Mouse (Mus musculus) embryonic fibroblast, embryonic 13.5 days (primary cell): ENCODE data around the gene Tmem121b.

Experiments
- CTCF ChIP-seq: IDR thresholded peaks from 2 replicates; pipeline ENCODE4 v1.5.1; 2011; ENCODE audit warnings: mild to moderate bottlenecking, control low read depth, low read length, moderate library complexity, borderline replicate concordance; ENCODE audit not compliant: insufficient read depth
- POLR2A ChIP-seq: IDR thresholded peaks from 2 replicates; pipeline ENCODE4 v1.6.1; 2011; ENCODE audit warnings: low read depth, mild to moderate bottlenecking, control low read depth, low read length, moderate library complexity

GRCm38 (mm10) chr6:120463086-120463871, 30.3 kb downstream of the Tmem121b start, which contains the start of gene Il17ra:
- TF ChIP-seq POLR2A, result peak; percentile 72
- TF ChIP-seq CTCF, result no peak
